Mouse (Mus musculus) c-Kit-positive CD71-positive TER-119-negative erythroid progenitor cells, embryonic 14.5 days (primary cell): ENCODE measurements around the gene Cfap97d2.

Experiments
- DNase-seq: peaks from one replicate; pipeline ENCODE4 v3.0.0-alpha.2; 2013; ENCODE audit warnings: low read depth

Cfap97d2 gene

DNA sequence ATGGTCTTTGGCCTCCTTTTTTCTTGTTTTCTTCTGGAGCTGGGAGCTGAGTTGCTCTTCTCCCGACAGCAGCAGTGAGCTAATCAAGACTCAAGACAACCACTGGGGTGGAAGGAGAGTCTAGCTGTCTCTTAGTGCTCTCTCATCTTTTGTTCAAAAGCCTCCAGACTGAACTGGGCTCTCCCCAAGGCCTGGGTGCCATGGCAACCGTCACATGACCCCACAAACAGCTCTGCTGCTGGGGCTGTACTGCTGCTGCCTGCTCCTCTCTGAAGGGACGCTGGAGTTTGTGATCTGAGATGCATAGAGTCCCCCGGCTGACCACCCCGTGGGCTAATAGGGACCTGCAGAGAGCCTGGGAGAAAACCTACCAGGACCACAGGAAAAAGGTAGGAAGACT lies at the start of gene Cfap97d2:
TSS of gene Cfap97d2 (plus strand) at position 222 of the 400 bp plus-strand sequence.
- no peak for DNase-seq

- no peak for DNase-seq
Measured at GRCm38 (mm10) chr8:13657479-13657878, 48.2 kb upstream of the Cfap97d2 start.

DNA sequence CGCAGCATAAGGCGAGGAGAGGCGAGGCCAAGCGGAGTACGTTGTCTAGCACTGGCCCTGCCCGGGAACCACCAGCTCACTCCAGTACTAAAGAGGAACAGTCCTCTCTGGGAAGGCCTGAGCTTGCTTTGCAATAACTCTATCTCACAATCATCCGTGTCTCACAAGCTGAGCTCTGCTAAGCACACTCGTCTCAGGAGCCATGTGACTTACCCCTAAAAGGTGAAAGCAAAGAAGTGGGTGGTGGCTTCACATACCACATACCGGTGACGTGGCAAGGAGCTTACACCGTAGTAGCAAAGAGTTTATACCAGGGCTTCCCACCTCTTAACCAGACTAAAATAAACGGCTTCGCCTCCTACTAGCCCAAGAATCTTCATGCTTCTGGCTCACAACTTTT lies 45.4 kb upstream of the Cfap97d2 start:
- no peak for DNase-seq

GRCm38 (mm10) chr8:13664711-13665210 lies 40.9 kb upstream of the Cfap97d2 start:
- DNase-seq: no peak

DNA sequence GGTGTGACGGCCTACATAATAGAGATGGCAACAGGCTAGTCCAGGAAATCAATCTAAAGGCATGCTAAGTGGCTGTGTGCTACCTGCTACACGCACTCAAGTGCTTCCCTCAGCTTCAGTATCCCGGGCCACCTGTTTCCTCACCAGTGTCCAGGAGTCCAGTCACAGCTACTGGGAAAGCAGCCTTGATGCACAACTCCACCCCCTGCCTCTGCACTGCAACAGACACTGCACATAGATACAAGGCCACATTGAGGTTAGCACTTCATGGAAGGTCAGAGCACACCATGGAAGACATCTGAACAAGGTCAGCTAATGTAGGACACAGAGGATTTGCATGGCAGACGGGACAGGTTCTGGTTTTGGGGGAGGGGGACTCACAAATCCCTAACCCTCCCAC lies 40.2 kb upstream of the Cfap97d2 start:
- DNase-seq: no peak

GRCm38 (mm10) chr8:13665944-13666343 lies 39.7 kb upstream of the Cfap97d2 start:
- DNase-seq: no peak

GRCm38 (mm10) chr8:13667917-13668316 lies 37.8 kb upstream of the Cfap97d2 start:
- no peak for DNase-seq

- DNase-seq: no peak
Measured at GRCm38 (mm10) chr8:13668367-13668766, 37.3 kb upstream of the Cfap97d2 start.

DNA sequence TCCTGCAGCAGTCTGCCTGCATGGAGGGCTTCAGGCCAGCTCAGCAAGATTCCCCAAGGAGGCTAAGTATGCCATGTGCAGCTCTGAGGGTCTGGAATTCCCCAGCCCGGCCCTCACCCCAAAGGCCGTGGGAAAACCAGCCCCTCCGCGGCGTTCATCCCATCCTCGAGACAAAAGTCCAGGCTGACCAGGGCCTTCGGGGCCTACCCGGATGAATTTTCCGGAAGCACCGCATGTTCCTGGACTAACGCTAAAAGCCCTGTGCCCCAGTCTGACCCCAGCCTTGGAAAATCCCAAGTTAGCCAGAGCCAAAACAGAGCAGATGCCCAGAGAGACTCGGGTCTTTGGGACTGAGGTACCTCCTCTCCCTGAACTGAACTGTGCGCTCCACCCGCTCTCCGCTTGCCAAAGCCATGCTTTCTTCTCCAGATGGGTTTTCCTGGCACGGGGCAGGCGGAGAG lies 35.6 kb upstream of the Cfap97d2 start:
- DNase-seq: no peak

GRCm38 (mm10) chr8:13671246-13672003 lies 34.3 kb upstream of the Cfap97d2 start:
- DNase-seq: peak; percentile 41

- DNase-seq: no peak
Measured at GRCm38 (mm10) chr8:13673215-13673614, 32.5 kb upstream of the Cfap97d2 start.

GRCm38 (mm10) chr8:13674294-13675010 lies 31.2 kb upstream of the Cfap97d2 start:
- DNase-seq: no peak

GRCm38 (mm10) chr8:13675121-13675520 lies 30.6 kb upstream of the Cfap97d2 start:
- no peak for DNase-seq

GRCm38 (mm10) chr8:13675524-13675923 lies 30.2 kb upstream of the Cfap97d2 start:
- DNase-seq: no peak

DNA sequence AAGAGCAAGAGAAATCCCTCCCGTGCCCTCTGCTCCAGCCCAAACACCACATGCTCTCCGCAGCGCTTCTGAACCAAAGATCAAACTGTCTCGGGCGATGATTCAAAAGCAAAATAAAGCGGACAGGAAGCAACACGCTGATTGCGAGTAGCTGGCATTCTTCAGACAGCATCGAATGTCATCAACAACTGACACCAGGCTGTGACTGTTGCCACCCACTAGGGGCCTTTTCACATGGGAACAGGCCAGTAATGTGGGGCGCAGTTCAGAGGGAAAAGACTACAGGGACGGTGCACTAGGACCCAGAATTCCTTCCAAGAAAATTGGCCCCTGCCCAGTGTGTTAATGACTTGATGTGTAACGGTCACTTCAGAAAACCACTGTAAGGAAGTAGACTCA lies 29.4 kb upstream of the Cfap97d2 start:
- DNase-seq: peak; percentile 22

- DNase-seq: peak; percentile 33
Measured at GRCm38 (mm10) chr8:13676701-13677412, 28.8 kb upstream of the Cfap97d2 start.

DNA sequence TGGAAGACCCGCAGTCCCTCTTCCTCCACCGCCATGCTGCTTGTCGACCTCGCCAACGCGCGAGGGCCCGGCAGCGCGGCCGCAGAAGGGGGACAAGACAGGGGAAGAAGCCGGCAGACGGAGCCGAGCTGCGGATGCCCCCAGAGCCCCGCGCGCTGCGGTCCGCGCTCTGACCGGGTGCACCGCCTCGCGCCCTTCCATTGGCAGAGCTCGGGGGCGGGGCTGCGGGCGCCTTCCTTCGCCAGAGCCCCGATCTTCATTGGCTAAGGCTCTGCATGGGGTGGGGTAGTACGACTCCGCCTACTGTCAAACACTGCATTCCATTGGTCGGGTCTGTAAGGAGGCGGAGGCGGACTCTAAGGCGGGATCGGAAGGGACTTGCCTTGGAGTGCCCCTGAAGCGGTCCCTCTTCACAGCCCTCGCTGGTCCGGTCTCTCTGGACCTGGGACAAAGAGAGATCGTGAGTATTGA lies 28.2 kb upstream of the Cfap97d2 start, which contains the start of gene Rasa3:
TSS of gene Rasa3 (minus strand) at position 191 of the 471 bp plus-strand sequence.
- peak; percentile 93 for DNase-seq

- peak; percentile 28 for DNase-seq
Measured at GRCm38 (mm10) chr8:13678182-13678581, 27.5 kb upstream of the Cfap97d2 start.

DNA sequence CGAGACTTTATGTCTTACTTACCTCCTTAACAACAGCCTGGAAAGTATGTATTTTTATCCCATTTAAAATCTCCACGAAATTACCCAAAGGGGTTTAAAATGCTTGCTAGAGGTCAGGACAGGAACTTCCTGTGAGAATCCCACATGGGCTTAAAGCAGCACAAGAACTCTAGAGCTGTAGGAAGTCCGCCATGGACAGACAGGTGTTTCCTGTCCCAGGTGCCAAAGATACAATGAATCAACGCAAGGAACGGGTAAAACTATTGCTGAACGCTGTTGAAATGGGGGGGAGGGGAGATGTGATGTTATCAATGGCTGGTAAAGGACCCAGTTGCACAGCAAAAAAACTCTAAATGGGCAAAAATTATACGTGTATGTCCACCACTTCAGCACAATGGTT lies 21.6 kb upstream of the Cfap97d2 start:
- no peak for DNase-seq

DNA sequence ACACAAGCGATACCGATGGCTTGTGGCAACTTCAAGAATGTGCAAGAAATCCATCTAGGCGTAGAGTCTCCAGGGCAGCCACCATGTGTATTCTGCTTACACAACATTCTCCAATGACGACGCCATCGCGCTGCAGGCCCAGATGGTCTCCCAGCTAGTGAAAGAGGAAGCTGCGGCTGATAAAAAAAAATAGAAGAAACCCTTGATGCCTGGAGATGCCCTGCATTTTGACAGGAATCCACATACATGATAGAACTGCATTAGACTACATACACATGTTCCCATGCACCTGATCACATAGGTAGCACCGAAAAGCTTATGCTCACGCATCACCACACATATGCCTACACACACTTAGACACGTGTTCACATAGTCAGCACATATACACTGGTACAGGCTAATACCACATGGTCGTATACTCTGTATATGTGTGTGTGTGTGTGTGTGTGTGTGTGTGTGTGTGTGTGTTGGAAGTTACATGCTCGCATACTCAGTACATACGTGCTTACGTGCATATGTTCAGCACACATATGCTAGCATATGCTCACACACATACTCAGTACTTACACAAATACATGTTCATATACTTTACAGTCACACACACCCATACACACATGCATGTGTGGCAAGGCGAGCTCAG lies 19.9 kb upstream of the Cfap97d2 start:
- no peak for DNase-seq

GRCm38 (mm10) chr8:13686426-13686825 lies 19.3 kb upstream of the Cfap97d2 start:
- no peak for DNase-seq
